Mouse (Mus musculus): ENCODE measurements at regions not wholly inside any gene's neighbourhood (a gene's known extent, or its start where the extent isn't known, plus 50 kb on each side); places are given as distances from the start of the nearest gene placed in this dataset.

GRCm38 (mm10) chr12:10008473-10008872, 361.3 kb upstream of the Nt5c1b start:
- no peaks in the 10 kb centered on the region for H3K27me3 ChIP-seq (ENCODE audit: control insufficient read depth, insufficient read depth, insufficient read length)
- no peaks in the 10 kb centered on the region for H3K36me3 ChIP-seq (ENCODE audit: control insufficient read depth, insufficient read depth)
- H3K4me2 ChIP-seq (ENCODE audit: low read depth): no peak overlapping the region
- H3K79me2 ChIP-seq (ENCODE audit: control insufficient read depth, insufficient read depth): no peaks in the 10 kb centered on the region
- TF ChIP-seq E2F4 (IDR thresholded peaks at IDR 0.05; ENCODE audit: insufficient read depth): no peak
- TF ChIP-seq REST (IDR thresholded peaks at IDR 0.05; ENCODE audit: insufficient read depth, insufficient read length): no peak
- TF ChIP-seq POLR2A (IDR thresholded peaks at IDR 0.05; ENCODE audit: insufficient read length, low read depth): no peak
- TF ChIP-seq POLR2AphosphoS2 (IDR thresholded peaks at IDR 0.05; ENCODE audit: insufficient read length, low read depth): no peak
- TF ChIP-seq USF1 (IDR thresholded peaks at IDR 0.05; ENCODE audit: low read depth): no peak
- no peak for TF ChIP-seq SRF (IDR thresholded peaks at IDR 0.05; ENCODE audit: control insufficient read depth, insufficient read length, low read depth)
- no peak for TF ChIP-seq MAX (IDR thresholded peaks at IDR 0.05; ENCODE audit: low read depth)
- no peak for TF ChIP-seq MYOG (IDR thresholded peaks at IDR 0.05; ENCODE audit: control insufficient read depth in 1 of 3, insufficient read depth in 1 of 3, insufficient read length in 2 of 3, low read depth in 2 of 3)
- no peak for TF ChIP-seq CEBPB (IDR thresholded peaks at IDR 0.05; ENCODE audit: insufficient read depth, poor library complexity, severe bottlenecking)
- no peak for TF ChIP-seq TCF12 (IDR thresholded peaks at IDR 0.05; ENCODE audit: insufficient read depth, poor library complexity, severe bottlenecking)
- TF ChIP-seq MYOD1 (IDR thresholded peaks at IDR 0.05; ENCODE audit: control insufficient read depth in 1 of 3, insufficient read length in 2 of 3, low read depth in 2 of 3): no peak
- no peak for TF ChIP-seq TCF3 (IDR thresholded peaks at IDR 0.05; ENCODE audit: insufficient read length, low read depth)
- H3ac ChIP-seq (ENCODE audit: control insufficient read depth, insufficient read length): no peak overlapping the region
- H3K4me3 ChIP-seq: no peak overlapping the region

GRCm38 (mm10) chr12:10016710-10017581, 352.8 kb upstream of the Nt5c1b start:
- no peak overlapping the region for H3ac ChIP-seq (ENCODE audit: control insufficient read depth, insufficient read length)
- H3K79me2 ChIP-seq (ENCODE audit: control insufficient read depth, insufficient read depth): no peaks in the 10 kb centered on the region
- H3K4me2 ChIP-seq (ENCODE audit: low read depth): peak overlapping the region; percentile 57
- H3K27me3 ChIP-seq (ENCODE audit: control insufficient read depth, insufficient read depth, insufficient read length): no peaks in the 10 kb centered on the region
- no peak overlapping the region for H3K4me3 ChIP-seq
- no peaks in the 10 kb centered on the region for H3K36me3 ChIP-seq (ENCODE audit: control insufficient read depth, insufficient read depth)
- TF ChIP-seq MAX (IDR thresholded peaks at IDR 0.05; ENCODE audit: low read depth) (no peak), MYOD1 (IDR thresholded peaks at IDR 0.05; ENCODE audit: control insufficient read depth in 1 of 3, insufficient read length in 2 of 3, low read depth in 2 of 3) (peak in 2 of 3 experiments; percentile 27 to 40)

GRCm38 (mm10) chr12:10035479-10035878, 334.3 kb upstream of the Nt5c1b start:
- TF ChIP-seq TCF3 (IDR thresholded peaks at IDR 0.05; ENCODE audit: insufficient read length, low read depth): no peak
- TF ChIP-seq MAX (IDR thresholded peaks at IDR 0.05; ENCODE audit: low read depth): no peak
- TF ChIP-seq TCF12 (IDR thresholded peaks at IDR 0.05; ENCODE audit: insufficient read depth, poor library complexity, severe bottlenecking): no peak
- no peak for TF ChIP-seq E2F4 (IDR thresholded peaks at IDR 0.05; ENCODE audit: insufficient read depth)
- no peak for TF ChIP-seq SRF (IDR thresholded peaks at IDR 0.05; ENCODE audit: control insufficient read depth, insufficient read length, low read depth)
- no peak for TF ChIP-seq POLR2A (IDR thresholded peaks at IDR 0.05; ENCODE audit: insufficient read length, low read depth)
- no peak for TF ChIP-seq MYOD1 (IDR thresholded peaks at IDR 0.05; ENCODE audit: control insufficient read depth in 1 of 3, insufficient read length in 2 of 3, low read depth in 2 of 3)
- no peak for TF ChIP-seq CEBPB (IDR thresholded peaks at IDR 0.05; ENCODE audit: insufficient read depth, poor library complexity, severe bottlenecking)
- no peak for TF ChIP-seq MYOG (IDR thresholded peaks at IDR 0.05; ENCODE audit: control insufficient read depth in 1 of 3, insufficient read depth in 1 of 3, insufficient read length in 2 of 3, low read depth in 2 of 3)
- TF ChIP-seq REST (IDR thresholded peaks at IDR 0.05; ENCODE audit: insufficient read depth, insufficient read length): no peak
- TF ChIP-seq USF1 (IDR thresholded peaks at IDR 0.05; ENCODE audit: low read depth): no peak
- no peak for TF ChIP-seq POLR2AphosphoS2 (IDR thresholded peaks at IDR 0.05; ENCODE audit: insufficient read length, low read depth)
- no peak overlapping the region for H3ac ChIP-seq (ENCODE audit: control insufficient read depth, insufficient read length)
- no peaks in the 10 kb centered on the region for H3K36me3 ChIP-seq (ENCODE audit: control insufficient read depth, insufficient read depth)
- H3K27me3 ChIP-seq (ENCODE audit: control insufficient read depth, insufficient read depth, insufficient read length): no peaks in the 10 kb centered on the region
- no peaks in the 10 kb centered on the region for H3K79me2 ChIP-seq (ENCODE audit: control insufficient read depth, insufficient read depth)
- no peak overlapping the region for H3K4me3 ChIP-seq
- H3K4me2 ChIP-seq (ENCODE audit: low read depth): no peak overlapping the region

DNA sequence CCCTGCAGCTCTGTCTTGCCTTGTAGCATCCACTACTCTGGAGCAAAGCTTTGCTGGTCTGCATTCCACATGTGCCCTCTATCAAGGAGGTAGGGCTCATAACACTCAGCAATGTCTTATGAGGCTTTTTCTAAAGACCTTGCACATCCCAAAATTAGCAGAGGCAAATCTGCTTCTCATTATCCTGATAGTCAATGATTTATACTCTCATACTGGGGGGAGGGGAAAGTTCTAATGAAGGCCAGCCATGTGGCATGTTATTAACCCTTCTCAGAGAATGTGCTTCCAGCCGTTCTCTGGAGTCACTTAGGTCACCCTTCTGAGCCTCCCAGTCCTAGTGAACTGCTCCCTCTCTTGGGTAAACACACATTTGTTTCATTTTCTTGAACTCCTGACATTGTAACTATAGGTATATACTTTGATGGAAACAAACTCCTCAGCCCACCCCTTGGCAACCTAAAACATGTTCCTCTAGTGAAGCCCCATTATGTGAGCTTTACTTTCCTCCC, 307.7 kb upstream of the Nt5c1b start:
- H3K4me2 ChIP-seq (ENCODE audit: low read depth): no peak overlapping the region
- H3ac ChIP-seq (ENCODE audit: control insufficient read depth, insufficient read length): no peak overlapping the region
- H3K4me3 ChIP-seq: no peak overlapping the region
- no peaks in the 10 kb centered on the region for H3K79me2 ChIP-seq (ENCODE audit: control insufficient read depth, insufficient read depth)
- no peaks in the 10 kb centered on the region for H3K27me3 ChIP-seq (ENCODE audit: control insufficient read depth, insufficient read depth, insufficient read length)
- no peaks in the 10 kb centered on the region for H3K36me3 ChIP-seq (ENCODE audit: control insufficient read depth, insufficient read depth)
- no peak for TF ChIP-seq MYOD1 (IDR thresholded peaks at IDR 0.05; ENCODE audit: control insufficient read depth in 1 of 3, insufficient read length in 2 of 3, low read depth in 2 of 3)
- no peak for TF ChIP-seq TCF3 (IDR thresholded peaks at IDR 0.05; ENCODE audit: insufficient read length, low read depth)
- no peak for TF ChIP-seq MYOG (IDR thresholded peaks at IDR 0.05; ENCODE audit: control insufficient read depth in 1 of 3, insufficient read depth in 1 of 3, insufficient read length in 2 of 3, low read depth in 2 of 3)
- no peak for TF ChIP-seq CEBPB (IDR thresholded peaks at IDR 0.05; ENCODE audit: insufficient read depth, poor library complexity, severe bottlenecking)
- TF ChIP-seq SRF (IDR thresholded peaks at IDR 0.05; ENCODE audit: control insufficient read depth, insufficient read length, low read depth): no peak
- no peak for TF ChIP-seq TCF12 (IDR thresholded peaks at IDR 0.05; ENCODE audit: insufficient read depth, poor library complexity, severe bottlenecking)
- TF ChIP-seq USF1 (IDR thresholded peaks at IDR 0.05; ENCODE audit: low read depth): no peak
- TF ChIP-seq MAX (IDR thresholded peaks at IDR 0.05; ENCODE audit: low read depth): no peak
- TF ChIP-seq REST (IDR thresholded peaks at IDR 0.05; ENCODE audit: insufficient read depth, insufficient read length): no peak
- no peak for TF ChIP-seq E2F4 (IDR thresholded peaks at IDR 0.05; ENCODE audit: insufficient read depth)
- TF ChIP-seq POLR2A (IDR thresholded peaks at IDR 0.05; ENCODE audit: insufficient read length, low read depth): no peak
- no peak for TF ChIP-seq POLR2AphosphoS2 (IDR thresholded peaks at IDR 0.05; ENCODE audit: insufficient read length, low read depth)

All from myocyte (in vitro differentiated cells).